Comparison of ENCODE assay signal across 9 mouse cellular contexts in the genomic region with DNA sequence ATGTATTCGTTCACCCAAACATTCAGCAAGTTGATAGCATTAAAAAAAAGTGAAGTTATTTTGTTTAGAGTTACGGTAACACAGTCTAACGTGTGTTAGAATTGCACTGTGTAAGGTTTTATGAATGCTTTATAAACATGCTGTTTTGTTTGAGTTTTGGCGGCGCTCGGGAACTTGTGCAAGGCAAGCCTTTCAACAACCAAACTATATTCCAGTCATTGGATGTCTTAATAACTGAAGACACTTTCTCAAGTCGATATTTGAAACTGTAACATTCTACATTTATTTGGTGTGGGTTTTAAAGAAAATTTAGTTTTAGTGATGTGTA. TPM values are rescaled to one million over a fixed set of nuclear protein-coding genes. Genes with fewer than 3 reads are reported as not detected.
DNase-seq lines count a peak whose midpoint lies in the region; ATAC-seq and TF ChIP-seq lines count a peak whose summit lies in the region.
"Had no signal": no experiment of that assay in that cellular context is flagged by ENCODE, and none has a peak within 500 bp of the region (broad histone marks: within the 10 kb centered on the region; RNA-seq: fewer than 3 reads in every experiment).

No protein-coding gene starts in this region.

- H3K4me1 ChIP-seq in forebrain, embryonic 14.5 days (ENCODE audit: control insufficient read depth, insufficient read depth, low read length): peaks cover 6% of the 10 kb centered on the region
- peaks cover 9% of the 10 kb centered on the region for H3K4me1 ChIP-seq in limb, embryonic 14.5 days (ENCODE audit: control insufficient read depth, insufficient read depth, low read length)
- 0 out of 2 replicates have a peak, but pooled peaks cover 3% of the 10 kb centered on the region for H3K4me1 ChIP-seq in stomach, embryonic 16.5 days (ENCODE audit: control insufficient read depth, insufficient read depth, low read length)

- no peak for ATAC-seq in forebrain, embryonic 14.5 days
- no peak for ATAC-seq in limb, embryonic 14.5 days (ENCODE audit: low FRiP score, low read depth)
- no peak for ATAC-seq in stomach, embryonic 16.5 days (ENCODE audit: insufficient read depth, low FRiP score)

- no peak for TF ChIP-seq POLR2A in limb, embryonic 14.5 days (IDR thresholded peaks at IDR 0.05; ENCODE audit: borderline replicate concordance, extremely low read depth, insufficient read depth, insufficient read length)

- H3K36me3 ChIP-seq in forebrain, embryonic 14.5 days (ENCODE audit: control insufficient read depth, insufficient read depth, low read length): no peaks in the 10 kb centered on the region
- no peaks in the 10 kb centered on the region for H3K36me3 ChIP-seq in limb, embryonic 14.5 days (ENCODE audit: control insufficient read depth, insufficient read depth, low read length)
- no peaks in the 10 kb centered on the region for H3K36me3 ChIP-seq in stomach, embryonic 16.5 days (ENCODE audit: control insufficient read depth, insufficient read depth, low read length)

- peak overlapping the region; percentile 78 for H3K4me2 ChIP-seq in forebrain, embryonic 14.5 days (ENCODE audit: low read length)
- peak overlapping the region; percentile 78 for H3K4me2 ChIP-seq in limb, embryonic 14.5 days (replicated peaks; ENCODE audit: low read depth, low read length, severe bottlenecking)
- H3K4me2 ChIP-seq in stomach, embryonic 16.5 days (ENCODE audit: low read depth, low read length): peak overlapping the region; percentile 83

- 0 out of 2 replicates have a peak overlapping the region, but pooled peaks have one; percentile 76 for H3K27ac ChIP-seq in forebrain, embryonic 14.5 days (ENCODE audit: low read depth, low read length)
- no peak overlapping the region for H3K27ac ChIP-seq in limb, embryonic 14.5 days (replicated peaks; ENCODE audit: low read depth, low read length)
- H3K27ac ChIP-seq in stomach, embryonic 16.5 days (ENCODE audit: low read length): no peak overlapping the region

- DNase-seq in retina, embryonic 14.5 days (ENCODE audit: low spot score): peak; percentile 11
- DNase-seq in retina, postnatal 1 day: no peak
- DNase-seq in forebrain, embryonic 14.5 days (ENCODE audit: low spot score): no peak
- DNase-seq in limb, embryonic 14.5 days (ENCODE audit: low spot score): no peak
- DNase-seq in layer of hippocampus, adult 18-20 months (ENCODE audit: low spot score in 2 of 2): no peak
- no peak for DNase-seq in embryo, embryonic 9.5 days (ENCODE audit: extremely low spot score)
- DNase-seq in layer of hippocampus, postnatal 10 days (ENCODE audit: low spot score in 2 of 2): no peak

- H3K4me3 ChIP-seq in forebrain, embryonic 14.5 days (ENCODE audit: low read depth, low read length): peak overlapping the region; percentile 73
- peak overlapping the region; percentile 83 for H3K4me3 ChIP-seq in limb, embryonic 14.5 days (replicated peaks; ENCODE audit: low read length)
- peak overlapping the region; percentile 92 for H3K4me3 ChIP-seq in stomach, embryonic 16.5 days (replicated peaks; ENCODE audit: low read length)

- H3K9me3 ChIP-seq in forebrain, embryonic 14.5 days (replicated peaks; ENCODE audit: control insufficient read depth, low read length): no peaks in the 10 kb centered on the region
- no peaks in the 10 kb centered on the region for H3K9me3 ChIP-seq in limb, embryonic 14.5 days (ENCODE audit: control insufficient read depth, low read length)
- H3K9me3 ChIP-seq in stomach, embryonic 16.5 days (replicated peaks; ENCODE audit: control insufficient read depth, low read length): no peaks in the 10 kb centered on the region

- no peaks in the 10 kb centered on the region for H3K27me3 ChIP-seq in forebrain, embryonic 14.5 days (replicated peaks; ENCODE audit: control insufficient read depth, insufficient read depth, low read length)
- no peaks in the 10 kb centered on the region for H3K27me3 ChIP-seq in limb, embryonic 14.5 days (ENCODE audit: control insufficient read depth, insufficient read depth, low read length)
- H3K27me3 ChIP-seq in stomach, embryonic 16.5 days (ENCODE audit: control insufficient read depth, insufficient read depth, low read length): no peaks in the 10 kb centered on the region

- H3K9ac ChIP-seq in forebrain, embryonic 14.5 days (ENCODE audit: low read length): peak overlapping the region; percentile 87
- peak overlapping the region; percentile 87 for H3K9ac ChIP-seq in limb, embryonic 14.5 days (ENCODE audit: low read depth, low read length, severe bottlenecking)
- peak overlapping the region; percentile 87 for H3K9ac ChIP-seq in stomach, embryonic 16.5 days (ENCODE audit: low read length)

- 1% methylated on average over 7 of the region's 7 CpGs for WGBS in forebrain, embryonic 14.5 days
- WGBS in limb, embryonic 14.5 days: 8% methylated on average over 7 of the region's 7 CpGs
- WGBS in stomach, embryonic 16.5 days: 8% methylated on average over 7 of the region's 7 CpGs

RNA-seq across cellular contexts. Expression of a gene that starts 1.2 kb away (rescaled TPM):
- 16.1 and 17.0 TPM in 2 replicates for polyA plus RNA-seq in forebrain, embryonic 14.5 days (2014; fragmentation: Nextera tagmentation; extraction: Ambion mirVana)
- polyA plus RNA-seq in limb, embryonic 14.5 days (2012; rRNA removed): 9.2 and 9.5 TPM in 2 replicates
- 11.5 and 13.5 TPM in 2 replicates for polyA plus RNA-seq in limb, embryonic 14.5 days (2014; fragmentation: Nextera tagmentation; extraction: Ambion mirVana)
- polyA plus RNA-seq in stomach, embryonic 16.5 days (2015; fragmentation: Nextera tagmentation; extraction: Ambion mirVana): 33.2 and 36.6 TPM in 2 replicates
- total RNA-seq in layer of hippocampus, adult 18-20 months (2021): 1 to 10 TPM; 5.7 to 6.4 TPM
- 10 to 100 TPM; 12.1 to 12.5 TPM for total RNA-seq in layer of hippocampus, postnatal 10 days (2021)

RNA-seq across cellular contexts. Expression of a gene that starts 39.6 kb away (rescaled TPM):
- not detected in 2 replicates for polyA plus RNA-seq in forebrain, embryonic 14.5 days (2014; fragmentation: Nextera tagmentation; extraction: Ambion mirVana)
- polyA plus RNA-seq in limb, embryonic 14.5 days (2012; rRNA removed): 0.01 TPM in 2 replicates
- polyA plus RNA-seq in limb, embryonic 14.5 days (2014; fragmentation: Nextera tagmentation; extraction: Ambion mirVana): not detected in 2 replicates
- 0.92 and 1.2 TPM in 2 replicates for polyA plus RNA-seq in stomach, embryonic 16.5 days (2015; fragmentation: Nextera tagmentation; extraction: Ambion mirVana)
- not detected for total RNA-seq in layer of hippocampus, adult 18-20 months (2021)
- total RNA-seq in layer of hippocampus, postnatal 10 days (2021): not detected
- polyA plus RNA-seq: urinary bladder, adult 2 months had no signal
